Mouse (Mus musculus) neutrophil, adult 5-6 weeks (primary cell): ENCODE data around the gene Fcrlb. TPM values are rescaled to one million over a fixed set of nuclear protein-coding genes. Genes with fewer than 3 reads are reported as not detected.
A peak's percentile ranks its signal among the peaks of the same experiment; 100 is the strongest.

Experiments used
- ATAC-seq: fragments of 151-379, 151-347 bp; 2 replicates; pipeline ENCODE4 v1.8.0; 2017; ENCODE audit warnings: mild to moderate bottlenecking, moderate TSS enrichment; ENCODE audit not compliant: insufficient number of reproducible peaks, poor library complexity, low FRiP score, severe bottlenecking; ENCODE audit errors: extremely low read depth
- total RNA-seq: library from RNA; stranded (forward); fragments of 200-1000 nt; gene quantifications from 2 replicates; pipeline ENCODE4 v1.2.3, GENCODE M21; 2017

The Fcrlb gene
- total RNA-seq, 1 experiment from 2014 or later = 1.4 TPM

- ATAC-seq = no peak
Measured at GRCm38 (mm10) chr1:170882915-170883485, 29.7 kb downstream of the Fcrlb start.

GRCm38 (mm10) chr1:170876906-170877305 is 35.8 kb downstream of the Fcrlb start:
- ATAC-seq = no peak

GRCm38 (mm10) chr1:170875676-170876075 is 37.1 kb downstream of the Fcrlb start:
- ATAC-seq = no peak

GRCm38 (mm10) chr1:170871961-170872360 is 40.8 kb downstream of the Fcrlb start:
- no peak for ATAC-seq

DNA sequence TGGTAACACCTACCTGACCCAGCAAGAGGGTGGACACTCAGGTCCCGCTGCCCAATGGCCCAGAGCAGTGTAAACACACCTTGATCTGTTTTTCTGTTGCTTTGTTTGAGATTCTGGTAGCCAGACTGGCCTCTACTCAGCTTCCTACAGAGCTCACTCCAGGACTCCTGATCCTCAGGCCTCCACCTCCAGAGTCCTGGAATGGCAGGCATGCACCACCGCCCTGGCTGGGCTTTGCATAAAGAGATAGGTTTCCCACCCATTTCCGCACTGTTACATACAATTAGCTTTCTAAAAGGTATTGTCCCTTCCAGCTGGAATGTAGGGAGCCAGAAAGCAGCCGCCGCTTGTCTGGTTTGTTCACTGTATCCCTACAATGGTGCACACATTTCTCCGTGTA is 41.3 kb downstream of the Fcrlb start:
- no peak for ATAC-seq

GRCm38 (mm10) chr1:170868905-170869283 is 43.8 kb downstream of the Fcrlb start:
- no peak for ATAC-seq

DNA sequence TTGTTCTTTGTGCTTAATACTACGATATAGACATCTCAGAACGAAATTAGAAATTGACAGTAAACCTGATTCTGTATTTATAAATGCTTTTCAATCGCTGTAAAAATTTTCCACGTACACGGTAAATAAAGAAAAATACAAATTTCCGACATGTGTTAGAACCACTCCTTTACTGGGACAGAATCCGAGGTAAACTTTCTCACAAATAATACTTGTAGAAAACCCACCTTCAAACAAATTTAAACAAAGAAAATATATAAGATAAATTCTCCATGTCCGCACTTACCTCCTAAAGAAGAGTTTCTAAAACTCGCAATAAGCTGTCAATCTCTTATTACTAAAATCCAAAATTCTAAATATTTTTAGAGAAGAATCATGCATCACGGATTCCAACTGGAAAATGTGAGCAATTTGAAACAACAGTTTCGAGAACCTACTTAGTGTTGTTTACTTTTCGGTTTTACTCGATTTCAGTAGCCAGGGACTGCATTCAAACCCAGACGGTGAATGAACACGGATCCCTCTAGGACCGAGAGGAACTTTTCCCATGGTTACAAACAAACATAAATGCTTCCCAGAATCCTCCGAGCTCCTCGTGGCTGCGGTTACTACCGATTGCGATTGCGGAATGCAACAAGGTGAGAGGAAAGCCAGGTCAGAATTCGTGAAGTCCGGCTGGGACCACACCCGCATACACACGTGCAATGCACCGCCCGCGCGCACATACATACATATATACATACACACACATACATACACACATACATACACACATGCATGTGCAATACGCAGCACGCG is 44.4 kb downstream of the Fcrlb start:
- ATAC-seq = peak; percentile 16; the same call in 1 of the 2 replicates

DNA sequence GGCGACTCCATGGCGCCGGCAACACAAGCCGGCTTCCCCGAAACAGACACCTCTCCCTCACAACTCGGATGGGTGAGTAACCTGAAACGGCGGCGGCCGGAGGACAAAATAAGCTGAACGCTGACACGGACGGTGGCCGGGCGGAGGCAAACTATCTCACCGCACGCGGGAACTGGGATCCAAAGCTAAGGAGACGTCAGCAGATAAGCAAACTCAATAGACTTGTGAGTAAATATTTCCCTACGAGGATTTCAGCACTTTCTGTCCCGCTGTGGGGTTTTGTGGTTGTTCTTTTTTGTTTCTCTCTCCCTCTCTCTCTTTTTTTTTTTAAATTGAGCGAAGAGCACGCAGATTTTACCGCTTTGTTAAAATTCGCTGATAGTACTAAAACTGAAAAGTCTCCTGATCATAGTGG is 45.0 kb downstream of the Fcrlb start, which contains the start of gene Atf6:
TSS of gene Atf6 (minus strand) at position 81 of the 415 bp plus-strand sequence.
- peak; percentile 85 for ATAC-seq

GRCm38 (mm10) chr1:170866992-170867690 is 45.6 kb downstream of the Fcrlb start:
- peak; percentile 10; the same call in 1 of the 2 replicates for ATAC-seq

DNA sequence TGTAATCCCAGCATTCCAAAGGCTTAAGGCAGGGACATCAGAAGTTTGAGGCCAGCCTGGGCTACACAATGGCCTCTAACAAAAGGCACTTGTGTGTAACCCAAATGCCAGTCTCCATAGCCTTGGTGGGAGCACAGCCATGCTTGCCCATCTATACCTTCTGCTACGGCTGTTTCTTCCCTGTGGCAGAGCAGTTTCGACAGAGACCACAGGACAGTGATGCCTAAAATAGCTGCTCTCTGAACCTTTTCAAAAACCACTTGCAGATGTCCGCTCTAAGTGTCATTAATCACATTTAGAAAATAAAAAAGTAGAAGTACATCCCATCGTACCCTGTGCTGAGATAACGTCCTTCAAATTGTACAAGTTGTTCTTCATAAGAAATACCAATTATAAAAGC is 47.3 kb downstream of the Fcrlb start:
- no peak for ATAC-seq

- ATAC-seq = peak; percentile 20; the same call in 1 of the 2 replicates
Measured at GRCm38 (mm10) chr1:170864754-170865153, 48.0 kb downstream of the Fcrlb start.

- ATAC-seq = no peak
Measured at GRCm38 (mm10) chr1:170864234-170864633, 48.5 kb downstream of the Fcrlb start.

- ATAC-seq = no peak
Measured at GRCm38 (mm10) chr1:170863033-170863432, 49.7 kb downstream of the Fcrlb start.

GRCm38 (mm10) chr1:170862435-170862717 is 50.4 kb downstream of the Fcrlb start:
- ATAC-seq = no peak

- ATAC-seq = no peak
Measured at GRCm38 (mm10) chr1:170861671-170862434, 50.9 kb downstream of the Fcrlb start.

DNA sequence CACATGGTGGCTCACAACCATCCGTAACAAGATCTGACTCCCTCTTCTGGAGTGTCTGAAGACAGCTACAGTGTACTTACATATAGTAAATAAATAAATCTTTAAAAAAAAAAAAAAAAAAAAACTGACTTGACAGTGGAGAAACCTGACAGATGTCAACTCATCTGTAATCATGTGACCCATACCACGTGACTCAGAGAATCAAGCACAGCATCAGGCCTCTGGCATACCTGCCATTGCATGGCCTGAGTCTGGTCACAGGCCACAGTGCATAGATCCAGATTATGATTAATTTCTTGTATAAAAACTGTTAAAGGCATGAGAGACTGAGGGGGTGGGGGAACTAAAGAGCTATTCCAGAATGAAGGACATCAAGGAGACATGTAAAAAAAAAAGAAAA is 53.9 kb downstream of the Fcrlb start:
- no peak for ATAC-seq

GRCm38 (mm10) chr1:170857369-170857768 is 55.4 kb downstream of the Fcrlb start:
- ATAC-seq = no peak
